Mouse (Mus musculus) embryonic facial prominence, embryonic 11.5 days (tissue): ENCODE measurements around the gene Fam169a. TPM values are rescaled to one million over a fixed set of nuclear protein-coding genes. Genes with fewer than 3 reads are reported as not detected.

Experiments
- ATAC-seq: fragments of 200-750 bp; cut with Nextera tagmentation; replicated peaks from 2 replicates; pipeline ENCODE4 v1.8.0; 2017; ENCODE audit warnings: low read depth; ENCODE audit not compliant: insufficient number of reproducible peaks, low FRiP score, low TSS enrichment
- DNase-seq: peaks from one replicate; pipeline ENCODE4 v3.0.0-alpha.2; 2015; ENCODE audit warnings: low spot score
- H3K27ac ChIP-seq: fragments of 300-500 bp; sonication (generic); replicated peaks from 2 replicates; pipeline ENCODE4 v1.5.1; 2014; ENCODE audit warnings: mild to moderate bottlenecking, low read depth, low read length, control low read depth
- H3K27me3 ChIP-seq: fragments of 300-500 bp; sonication (generic); 2 replicates; pipeline ENCODE4 v1.6.1; 2014; ENCODE audit warnings: mild to moderate bottlenecking, low read length, moderate library complexity, mixed read lengths; ENCODE audit not compliant: control insufficient read depth, insufficient read depth
- H3K36me3 ChIP-seq: fragments of 300-500 bp; sonication (generic); replicated peaks from 2 replicates; pipeline ENCODE4 v1.6.1; 2014; ENCODE audit warnings: low read depth, mild to moderate bottlenecking, low read length, moderate library complexity, mixed read lengths; ENCODE audit not compliant: control insufficient read depth, insufficient read depth
- H3K4me1 ChIP-seq: fragments of 300-500 bp; sonication (generic); 2 replicates; pipeline ENCODE4 v1.6.1; 2014; ENCODE audit warnings: low read length, mixed read lengths; ENCODE audit not compliant: control insufficient read depth, insufficient read depth
- H3K4me2 ChIP-seq: fragments of 300-500 bp; sonication (generic); 2 replicates; pipeline ENCODE4 v1.6.1; 2014; ENCODE audit warnings: low read depth, mild to moderate bottlenecking, control low read depth, low read length, moderate library complexity
- H3K4me3 ChIP-seq: fragments of 300-500 bp; sonication (generic); 2 replicates; pipeline ENCODE4 v1.5.1; 2014; ENCODE audit warnings: low read depth, low read length, control low read depth
- H3K9ac ChIP-seq: fragments of 300-500 bp; sonication (generic); replicated peaks from 2 replicates; pipeline ENCODE4 v1.6.1; 2014; ENCODE audit warnings: mild to moderate bottlenecking, control low read depth, low read length
- H3K9me3 ChIP-seq: fragments of 300-500 bp; sonication (generic); replicated peaks from 2 replicates; pipeline ENCODE4 v1.6.1; 2016; ENCODE audit warnings: mild to moderate bottlenecking, low read length, inconsistent platforms, mixed read lengths; ENCODE audit not compliant: control insufficient read depth
- WGBS: fragments of 180-500 bp; shearing (Covaris S2); extraction: QIAGEN DNeasy Blood & Tissue Kit; methylation state at CpG from one replicate; pipeline ENCODE4 v1.1.7; 2014; 5-methylcytosine and 5-hydroxymethylcytosine counted together
- polyA plus RNA-seq: library from polyadenylated mRNA; unstranded; fragments of >200 nt; fragmentation: Nextera tagmentation; extraction: Ambion mirVana; gene quantifications from 2 replicates; pipeline ENCODE4 v1.2.1, GENCODE M21; 2014

The Fam169a gene
- polyA plus RNA-seq, 1 experiment from 2014 or later = 8.9 TPM

DNA sequence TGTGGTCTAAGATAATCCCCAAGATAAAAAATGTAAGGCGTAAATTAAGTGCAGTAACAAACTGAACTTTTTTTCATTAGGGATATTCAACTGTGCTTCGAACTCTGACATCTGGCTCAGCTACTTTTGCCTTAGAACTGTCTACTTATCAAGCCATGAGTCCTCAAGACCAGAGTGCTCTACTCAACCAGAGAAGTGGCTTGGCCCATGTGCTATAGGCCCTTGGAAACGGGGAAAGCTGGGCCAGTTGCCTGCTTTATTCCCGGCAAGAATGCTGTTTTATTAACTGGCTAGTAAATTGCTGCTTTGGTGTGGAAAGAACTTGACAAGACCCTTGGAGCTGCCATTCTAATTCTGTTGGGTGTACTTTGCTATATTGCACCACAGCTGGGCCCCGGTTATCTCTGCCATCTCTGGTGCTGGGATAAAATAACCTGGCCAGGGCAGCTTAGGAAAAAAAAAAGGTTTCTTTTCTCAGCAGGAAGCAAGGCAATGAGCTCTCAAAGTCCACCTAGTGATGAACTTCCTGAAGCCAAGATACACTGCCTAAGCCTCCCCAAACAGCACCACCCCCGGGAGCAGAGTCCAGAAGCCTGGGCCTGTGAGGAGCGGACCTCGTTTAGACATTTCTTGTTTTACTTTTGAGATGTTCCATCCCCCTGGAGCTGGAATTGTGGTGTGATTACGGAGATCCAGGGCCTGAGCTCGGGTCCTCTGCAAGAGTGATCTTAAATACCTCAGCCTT is 108.6 kb downstream of the Fam169a start:
- no peak for ATAC-seq
- no peak overlapping the region for H3K4me2 ChIP-seq
- no peak overlapping the region for H3K27ac ChIP-seq
- H3K9ac ChIP-seq = no peak overlapping the region
- H3K4me1 ChIP-seq = no peaks in the 10 kb centered on the region
- H3K27me3 ChIP-seq = no peaks in the 10 kb centered on the region
- no peak for DNase-seq
- WGBS = 91% methylated on average over 10 of the region's 10 CpGs
- peaks cover under 1% of the 10 kb centered on the region; the same call in 1 of the 2 replicates for H3K36me3 ChIP-seq
- no peaks in the 10 kb centered on the region for H3K9me3 ChIP-seq
- no peak overlapping the region for H3K4me3 ChIP-seq

- H3K4me1 ChIP-seq = no peaks in the 10 kb centered on the region
- H3K27ac ChIP-seq = no peak overlapping the region
- H3K4me3 ChIP-seq = no peak overlapping the region
- 93% methylated on average over 5 of the region's 5 CpGs for WGBS
- no peaks in the 10 kb centered on the region for H3K27me3 ChIP-seq
- H3K9ac ChIP-seq = no peak overlapping the region
- ATAC-seq (no peak), DNase-seq (no peak)
- H3K4me2 ChIP-seq = no peak overlapping the region
- H3K9me3 ChIP-seq = no peaks in the 10 kb centered on the region
- H3K36me3 ChIP-seq = no peaks in the 10 kb centered on the region; the same call in 1 of the 2 replicates
Measured at GRCm38 (mm10) chr13:97176731-97177130, 109.6 kb downstream of the Fam169a start.

GRCm38 (mm10) chr13:97178943-97179342 is 111.9 kb downstream of the Fam169a start:
- Histone ChIP-seq H3K27me3 (no peaks in the 10 kb centered on the region), H3K9ac (no peak overlapping the region), H3K4me1 (no peaks in the 10 kb centered on the region), H3K9me3 (no peaks in the 10 kb centered on the region), H3K27ac (no peak overlapping the region), H3K36me3 (no peaks in the 10 kb centered on the region; the same call in 1 of the 2 replicates), H3K4me3 (no peak overlapping the region), H3K4me2 (no peak overlapping the region)
- no peak for DNase-seq
- ATAC-seq = no peak
- WGBS = 78% methylated on average over 7 of the region's 7 CpGs

GRCm38 (mm10) chr13:97180113-97180828 is 113.2 kb downstream of the Fam169a start:
- H3K4me2 ChIP-seq = no peak overlapping the region
- ATAC-seq = no peak
- no peaks in the 10 kb centered on the region for H3K27me3 ChIP-seq
- H3K4me1 ChIP-seq = no peaks in the 10 kb centered on the region
- no peaks in the 10 kb centered on the region for H3K36me3 ChIP-seq
- no peak overlapping the region for H3K27ac ChIP-seq
- no peaks in the 10 kb centered on the region for H3K9me3 ChIP-seq
- H3K9ac ChIP-seq = no peak overlapping the region
- 77% methylated on average over 6 of the region's 6 CpGs for WGBS
- no peak overlapping the region for H3K4me3 ChIP-seq
- DNase-seq = no peak

Other genes starting within 250 kb of the Fam169a start
- gene Gcnt4, start 142.6 kb upstream of the Fam169a start, polyA plus RNA-seq = 0.07 and 0.10 TPM in 2 replicates
- not detected in 2 replicates for gene 1700029F12Rik, start 32.9 kb upstream of the Fam169a start, polyA plus RNA-seq
- gene Gm6169, start 32.0 kb downstream of the Fam169a start, polyA plus RNA-seq = 0.42 and 1.4 TPM in 2 replicates
- 30.2 and 32.0 TPM in 2 replicates for gene Gfm2, start 70.7 kb downstream of the Fam169a start, polyA plus RNA-seq
- 78.0 and 84.7 TPM in 2 replicates for gene Nsa2, start 70.7 kb downstream of the Fam169a start, polyA plus RNA-seq
- 25.9 and 28.3 TPM in 2 replicates for gene Hexb, start 131.1 kb downstream of the Fam169a start, polyA plus RNA-seq
- gene Enc1, start 173.8 kb downstream of the Fam169a start, polyA plus RNA-seq = 8.3 and 10.5 TPM in 2 replicates